Mouse (Mus musculus): Measurements from ENCODE around the gene Slc35f1. TPM values are rescaled to one million over a fixed set of nuclear protein-coding genes. Genes with fewer than 3 reads are reported as not detected.

Slc35f1 gene
- total RNA-seq, 2 experiments from 2014 or later, result 46.3 to 46.6 TPM

DNA sequence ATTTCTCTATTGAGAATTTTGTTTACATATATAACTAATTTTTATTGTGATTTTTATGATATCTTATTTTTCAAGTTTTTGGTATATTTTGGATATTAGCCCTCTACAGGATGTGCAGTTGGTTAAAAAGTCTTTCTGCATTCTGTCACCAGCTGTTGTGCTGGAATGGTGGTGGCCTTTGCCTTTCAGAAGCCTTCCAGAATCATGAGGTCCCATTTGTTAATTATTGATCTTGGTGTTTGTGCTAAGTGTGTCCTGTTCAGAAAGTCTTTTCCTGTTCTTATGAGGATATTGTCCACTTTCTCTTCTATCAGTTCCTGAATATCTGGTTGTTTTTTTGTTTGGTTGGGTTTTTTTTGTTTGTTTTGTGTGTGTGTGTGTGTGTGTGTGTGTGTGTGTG is 362.2 kb downstream of the Slc35f1 start:
- TF ChIP-seq CTCF (IDR thresholded peaks at IDR 0.05), result no peak
- intact Hi-C loops (cut with DNase I), result no loop called here

DNA sequence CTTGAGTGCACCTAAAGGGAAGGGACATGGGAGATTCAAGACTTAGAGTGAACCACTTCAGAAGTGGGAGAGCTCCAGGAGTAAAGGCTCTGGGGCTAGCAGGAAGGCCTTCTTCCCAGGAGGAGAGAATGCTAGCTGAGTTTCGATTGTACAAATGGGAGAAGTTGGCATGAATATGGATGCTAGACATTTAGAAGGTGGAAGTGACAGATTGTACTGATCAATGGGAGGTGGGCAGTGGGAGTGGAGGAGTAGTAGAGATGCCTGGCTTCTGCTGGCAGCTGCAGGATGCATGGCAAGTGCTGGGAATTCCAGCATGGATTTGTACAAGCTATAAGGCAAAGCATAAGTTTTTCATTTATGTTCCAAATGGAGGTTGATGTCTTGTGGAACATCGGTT is 370.4 kb downstream of the Slc35f1 start:
- no peak overlapping the region for H3K27ac ChIP-seq
- no peak for DNase-seq (ENCODE audit: extremely low spot score in 1 of 2, low spot score in 2 of 2)
- H3K4me3 ChIP-seq, result no peak overlapping the region
- intact Hi-C loops (cut with DNase I), result no loop called here
- TF ChIP-seq CTCF (IDR thresholded peaks at IDR 0.05), result no peak

More for the DNA sequence above, 362.2 kb downstream of the Slc35f1 start:
- no peak overlapping the region for H3K27ac ChIP-seq
- no peak overlapping the region for H3K4me3 ChIP-seq
- DNase-seq (ENCODE audit: extremely low spot score in 1 of 2, low spot score in 2 of 2), result no peak

DNA sequence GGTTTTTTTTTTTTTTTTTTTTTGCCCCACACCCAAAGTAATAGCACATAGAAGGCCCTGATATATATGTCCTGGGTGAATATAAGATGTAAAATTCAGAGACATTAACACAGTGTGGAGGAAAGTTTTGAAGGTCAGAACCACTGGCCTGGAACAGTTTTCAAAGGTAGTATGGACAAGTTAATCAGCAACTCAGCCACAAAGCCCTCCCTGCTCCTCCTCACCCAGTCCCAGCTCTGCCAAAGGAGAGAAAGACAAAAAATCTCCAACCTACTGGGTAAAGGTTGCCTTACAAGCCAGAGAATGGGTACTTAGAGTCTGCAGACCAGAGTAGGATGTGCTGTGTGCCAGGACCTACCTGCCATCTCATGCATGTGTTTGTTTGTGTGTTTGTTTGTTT is 372.4 kb downstream of the Slc35f1 start:
- intact Hi-C loops (cut with DNase I), result no loop called here
- H3K27ac ChIP-seq, result no peak overlapping the region
- TF ChIP-seq CTCF (IDR thresholded peaks at IDR 0.05), result no peak
- no peak for DNase-seq (ENCODE audit: extremely low spot score in 1 of 2, low spot score in 2 of 2)
- H3K4me3 ChIP-seq, result no peak overlapping the region

DNA sequence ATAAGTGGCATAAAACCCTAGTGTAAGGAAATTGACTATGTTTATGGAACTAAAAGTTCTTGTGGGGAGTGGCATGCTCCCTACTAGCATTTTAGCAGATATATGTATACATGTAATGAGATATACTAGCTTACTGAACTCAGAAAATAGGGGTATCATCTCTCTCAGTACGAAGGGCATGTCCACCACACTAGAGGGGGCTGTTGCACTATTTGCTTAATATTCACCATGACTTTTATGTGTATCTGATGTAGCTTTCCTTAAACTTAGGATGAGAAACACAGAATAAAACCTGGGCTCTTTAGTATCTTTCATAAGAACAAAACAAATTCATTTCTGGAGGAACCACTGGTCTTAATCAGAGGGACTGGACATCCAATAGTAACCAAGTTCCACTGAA is 397.5 kb downstream of the Slc35f1 start:
- no peak for DNase-seq (ENCODE audit: extremely low spot score in 1 of 2, low spot score in 2 of 2)
- peak; percentile 54 for TF ChIP-seq CTCF (IDR thresholded peaks at IDR 0.05)
- Histone ChIP-seq H3K27ac (no peak overlapping the region), H3K4me3 (no peak overlapping the region)
- intact Hi-C loops (cut with DNase I), result no loop called here

DNA sequence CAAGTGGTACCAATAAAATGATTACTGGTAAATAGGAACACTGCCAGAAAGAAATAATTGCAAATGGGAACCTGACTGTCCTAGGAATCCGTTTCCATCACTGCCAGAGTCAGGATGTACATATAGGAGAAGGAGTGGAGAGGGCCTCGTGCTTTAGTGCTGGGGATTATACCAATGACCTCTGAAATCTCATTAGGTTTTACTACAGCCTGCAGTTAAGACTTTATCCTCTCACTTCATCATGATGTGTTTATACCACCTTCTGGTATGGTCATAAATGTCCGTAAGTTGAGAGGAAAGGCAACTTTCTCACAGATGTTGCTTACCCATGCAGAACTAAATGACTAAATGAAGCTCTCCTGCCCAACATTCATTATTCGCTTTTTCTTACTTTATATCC is 401.2 kb downstream of the Slc35f1 start:
- Histone ChIP-seq H3K27ac (no peak overlapping the region), H3K4me3 (no peak overlapping the region)
- no peak for DNase-seq (ENCODE audit: extremely low spot score in 1 of 2, low spot score in 2 of 2)
- TF ChIP-seq CTCF (IDR thresholded peaks at IDR 0.05), result no peak
- intact Hi-C loops (cut with DNase I), result no loop called here

DNA sequence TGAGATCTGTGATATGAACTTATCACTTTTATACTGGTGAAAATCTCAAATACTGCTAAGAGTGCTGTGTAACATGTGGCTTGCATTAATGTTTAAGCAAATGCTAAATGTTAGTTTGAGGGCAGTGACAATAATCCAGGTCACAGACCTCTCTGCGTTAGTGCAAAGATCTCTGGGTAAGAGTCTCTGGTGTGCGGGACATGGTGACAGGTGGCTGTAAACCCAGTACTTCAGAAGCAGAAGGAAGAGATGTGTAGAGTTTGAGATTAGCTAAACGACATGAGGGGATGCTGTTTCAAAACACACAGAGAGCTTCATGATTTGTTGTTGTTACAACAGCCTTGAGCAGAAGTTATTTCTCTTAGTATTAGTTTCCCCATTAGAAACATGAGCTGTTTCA is 406.1 kb downstream of the Slc35f1 start:
- no peak for DNase-seq (ENCODE audit: extremely low spot score in 1 of 2, low spot score in 2 of 2)
- intact Hi-C loops (cut with DNase I), result no loop called here
- H3K27ac ChIP-seq, result no peak overlapping the region

DNA sequence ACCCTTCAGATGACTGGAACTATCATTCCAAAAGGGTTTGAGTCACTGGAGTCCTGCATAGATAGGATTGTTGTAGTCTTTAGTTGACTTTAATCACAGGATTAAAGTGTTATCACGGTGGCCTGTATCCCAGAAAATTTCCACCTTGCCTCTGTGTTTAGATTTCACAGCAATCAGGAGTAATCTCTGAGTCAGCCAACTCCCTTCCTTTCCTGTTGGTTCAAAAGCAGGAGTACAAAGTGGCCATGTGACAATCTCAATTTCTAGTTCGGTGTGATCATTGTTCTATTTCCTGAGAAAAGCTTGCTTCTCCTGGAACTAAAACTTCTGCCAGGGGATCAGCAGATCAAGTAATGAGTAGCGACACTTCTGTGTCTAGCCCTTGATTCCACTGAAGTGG is 410.5 kb downstream of the Slc35f1 start:
- intact Hi-C loops (cut with DNase I), result no loop called here
- Histone ChIP-seq H3K27ac (no peak overlapping the region; the same call in 1 of the 2 replicates), H3K4me3 (no peak overlapping the region)
- TF ChIP-seq CTCF (IDR thresholded peaks at IDR 0.05), result no peak
- DNase-seq (ENCODE audit: extremely low spot score in 1 of 2, low spot score in 2 of 2), result no peak

More for the DNA sequence above, 406.1 kb downstream of the Slc35f1 start:
- H3K4me3 ChIP-seq, result no peak overlapping the region
- no peak for TF ChIP-seq CTCF (IDR thresholded peaks at IDR 0.05)

DNA sequence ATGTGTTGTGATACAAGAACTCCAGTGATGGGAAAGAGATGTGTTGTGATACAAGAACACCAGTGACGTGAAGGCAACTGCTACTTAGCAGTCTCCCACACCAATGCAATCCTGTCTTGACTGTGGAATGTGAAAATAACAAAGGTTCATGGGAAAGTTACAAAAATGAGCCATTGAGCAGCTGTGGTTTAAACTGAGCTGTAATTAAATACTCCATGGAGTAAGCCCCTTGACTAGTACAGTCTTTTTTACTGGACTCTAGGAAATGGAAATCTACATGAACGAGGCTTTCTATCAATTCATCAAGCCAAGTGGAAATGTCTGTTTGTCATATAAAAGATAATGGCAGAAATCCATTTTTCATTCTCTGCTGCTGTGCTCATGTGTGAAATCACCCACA is 411.1 kb downstream of the Slc35f1 start:
- H3K27ac ChIP-seq, result peak overlapping the region; percentile 38; the same call in 1 of the 2 replicates
- TF ChIP-seq CTCF (IDR thresholded peaks at IDR 0.05), result no peak
- no peak for DNase-seq (ENCODE audit: extremely low spot score in 1 of 2, low spot score in 2 of 2)
- intact Hi-C loops (cut with DNase I), result no loop called here
- no peak overlapping the region for H3K4me3 ChIP-seq

DNA sequence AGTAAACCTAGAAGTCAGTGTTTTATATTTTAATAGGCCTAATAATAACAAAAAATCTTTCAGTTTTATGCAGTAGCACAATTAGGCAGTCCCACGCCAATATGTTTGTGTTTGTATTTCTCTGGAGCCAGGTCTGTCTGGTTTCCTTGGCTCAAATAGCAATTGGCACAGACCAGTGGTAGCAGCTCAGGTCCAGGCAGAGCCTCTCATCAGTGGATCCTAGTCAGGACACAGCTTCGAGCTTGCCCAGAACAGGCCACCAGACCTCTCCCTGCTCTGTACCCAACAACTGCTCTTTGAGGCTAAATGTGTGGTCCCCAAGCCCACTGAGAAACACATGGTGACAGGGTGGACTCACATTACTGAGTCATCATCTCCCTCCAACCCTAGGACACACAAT is 412.1 kb downstream of the Slc35f1 start:
- DNase-seq (ENCODE audit: extremely low spot score in 1 of 2, low spot score in 2 of 2), result no peak
- intact Hi-C loops (cut with DNase I), result no loop called here
- no peak overlapping the region for H3K4me3 ChIP-seq

DNA sequence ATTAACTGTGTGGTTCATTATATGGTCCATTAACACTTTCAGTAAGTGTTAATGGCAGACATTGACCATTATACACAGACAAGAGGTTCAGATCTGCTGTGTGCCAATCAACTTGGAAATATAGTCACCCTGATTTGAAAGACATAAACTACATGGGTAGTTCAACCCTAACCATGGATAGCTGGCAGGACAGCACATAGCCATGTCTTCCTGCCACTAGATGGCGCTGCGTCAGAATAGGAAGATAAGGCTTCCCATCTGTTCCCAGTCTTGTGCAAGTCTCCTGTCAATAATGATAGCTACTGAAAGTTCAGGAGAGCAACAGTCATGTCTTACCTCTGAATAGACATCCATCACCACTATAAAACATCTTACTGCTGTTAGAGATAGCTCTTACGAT is 424.7 kb downstream of the Slc35f1 start:
- intact Hi-C loops (cut with DNase I), result loop anchor here (5.0 kb wide), 2 partner anchors 192 to 227 kb away; no protein-coding TSS in a partner anchor
- Histone ChIP-seq H3K27ac (no peak overlapping the region), H3K4me3 (no peak overlapping the region)
- TF ChIP-seq CTCF (IDR thresholded peaks at IDR 0.05), result peak; percentile 79
- peak; percentile 32 to 45 for DNase-seq (ENCODE audit: extremely low spot score in 1 of 2, low spot score in 2 of 2)

More for the DNA sequence above, 412.1 kb downstream of the Slc35f1 start:
- no peak overlapping the region for H3K27ac ChIP-seq
- TF ChIP-seq CTCF (IDR thresholded peaks at IDR 0.05), result no peak

DNA sequence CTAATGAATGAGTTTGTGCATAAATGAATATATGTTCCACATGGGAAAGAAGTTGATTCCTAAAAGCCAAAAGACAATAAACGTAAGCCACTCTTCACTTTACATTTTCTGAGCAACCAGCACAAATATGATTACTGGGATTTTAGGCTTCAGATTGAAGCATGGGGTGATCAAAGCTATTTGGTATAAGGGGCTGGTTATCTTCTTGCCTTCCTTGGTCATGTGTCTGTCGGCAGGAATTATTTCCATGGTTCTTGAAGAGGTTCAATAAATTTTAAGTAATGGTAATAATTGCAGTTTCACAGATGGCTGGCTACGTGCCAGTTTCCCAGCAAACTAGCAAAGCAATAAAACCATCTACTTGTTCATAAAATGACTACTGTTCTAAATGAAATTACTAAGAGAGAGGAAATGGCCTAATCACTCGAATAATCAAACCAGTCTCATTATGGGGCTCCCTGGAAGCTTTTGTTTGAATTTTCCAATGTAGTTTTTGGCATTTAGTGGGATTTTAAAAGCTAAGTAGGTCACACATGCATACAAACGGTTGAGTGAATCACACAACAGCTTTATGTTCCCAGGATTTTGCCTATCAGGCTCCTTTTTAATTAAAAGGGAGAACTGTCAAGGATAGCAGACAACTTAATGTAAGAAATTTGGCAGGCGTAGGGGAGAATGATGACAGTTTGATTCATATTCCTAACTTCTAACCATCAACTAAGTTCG is 425.5 kb downstream of the Slc35f1 start:
- no peak overlapping the region for H3K27ac ChIP-seq
- TF ChIP-seq CTCF (IDR thresholded peaks at IDR 0.05), result no peak
- no peak overlapping the region for H3K4me3 ChIP-seq
- intact Hi-C loops (cut with DNase I), result loop anchor here (5.0 kb wide), 2 partner anchors 191 to 226 kb away; no protein-coding TSS in a partner anchor
- DNase-seq (ENCODE audit: extremely low spot score in 1 of 2, low spot score in 2 of 2), result no peak

DNA sequence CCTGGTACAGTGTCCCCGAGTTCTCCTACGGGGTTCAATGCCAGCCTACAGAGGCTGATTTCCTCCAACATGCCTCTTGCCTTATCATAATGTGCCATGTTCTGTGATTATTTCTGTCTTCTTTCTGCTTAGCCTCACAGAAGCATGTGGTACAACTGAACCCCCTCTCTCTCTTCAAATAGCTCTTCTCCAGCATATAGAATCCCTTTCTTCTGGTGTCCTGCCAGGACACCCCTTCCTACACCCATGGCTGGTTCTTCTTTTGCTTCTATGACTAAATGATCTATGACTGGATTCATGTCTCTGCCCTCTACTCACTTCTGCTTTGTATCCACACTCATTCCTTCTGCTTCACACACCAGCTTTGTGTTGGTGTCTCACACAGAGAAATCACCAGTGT is 430.3 kb downstream of the Slc35f1 start:
- TF ChIP-seq CTCF (IDR thresholded peaks at IDR 0.05), result no peak
- H3K4me3 ChIP-seq, result no peak overlapping the region
- DNase-seq (ENCODE audit: extremely low spot score in 1 of 2, low spot score in 2 of 2), result no peak
- no peak overlapping the region for H3K27ac ChIP-seq
- intact Hi-C loops (cut with DNase I), result no loop called here

DNA sequence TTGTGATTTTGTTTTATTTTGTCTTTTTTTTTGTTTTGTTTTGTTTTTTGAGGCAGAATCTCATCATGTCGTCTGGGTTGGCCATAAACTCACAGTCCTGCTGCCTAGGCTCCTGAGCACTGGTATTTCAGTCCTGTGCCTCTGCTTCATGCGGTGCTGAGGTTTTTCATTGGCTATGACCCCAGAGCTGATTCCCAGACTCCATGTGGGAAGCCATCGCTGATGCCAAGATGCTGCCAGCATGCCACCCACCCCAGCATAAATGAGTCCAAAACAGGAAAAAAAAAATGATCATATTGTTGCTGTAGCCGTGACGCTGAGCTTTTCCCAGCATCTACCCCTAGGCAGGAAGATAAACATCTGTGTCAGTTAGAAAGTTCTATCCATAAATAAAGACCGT is 434.0 kb downstream of the Slc35f1 start:
- no peak for TF ChIP-seq CTCF (IDR thresholded peaks at IDR 0.05)
- Histone ChIP-seq H3K4me3 (no peak overlapping the region), H3K27ac (no peak overlapping the region)
- DNase-seq (ENCODE audit: extremely low spot score in 1 of 2, low spot score in 2 of 2), result peak in 1 of 2 experiments; percentile 17
- intact Hi-C loops (cut with DNase I), result no loop called here
